Mouse (Mus musculus) G1E (cell line): ENCODE measurements at regions not wholly inside any gene's neighbourhood (a gene's known extent, or its start where the extent isn't known, plus 50 kb on each side); places are given as distances from the start of the nearest gene placed in this dataset.

ENCODE experiments used
- ATAC-seq: 2 replicates; pipeline ENCODE4 v1.8.0; 2016; ENCODE audit warnings: mild to moderate bottlenecking; ENCODE audit not compliant: insufficient number of reproducible peaks, poor library complexity, low FRiP score, severe bottlenecking; ENCODE audit errors: extremely low read depth
- DNase-seq: peaks from one replicate; pipeline ENCODE4 v3.0.0; 2012; ENCODE audit warnings: low spot score
- H3K27me3 ChIP-seq: 2 replicates; pipeline ENCODE4 v1.6.1; 2012; ENCODE audit warnings: mild to moderate bottlenecking, low read length, inconsistent platforms; ENCODE audit not compliant: insufficient read depth
- H3K36me3 ChIP-seq: replicated peaks from 2 replicates; pipeline ENCODE3; 2012; ENCODE audit warnings: mild to moderate bottlenecking, inconsistent platforms
- H3K4me1 ChIP-seq: 2 replicates; pipeline ENCODE4 v1.6.1; 2012; ENCODE audit warnings: low read depth, low read length, inconsistent platforms, mixed read lengths; ENCODE audit not compliant: insufficient read depth
- H3K4me3 ChIP-seq: 2 replicates; pipeline ENCODE4 v1.5.1; 2012; ENCODE audit warnings: low read depth, mild to moderate bottlenecking, inconsistent platforms, low read length, moderate library complexity, mixed read lengths
- H3K9me3 ChIP-seq: replicated peaks from 2 replicates; pipeline ENCODE4 v1.6.1; 2012; ENCODE audit warnings: inconsistent platforms
- CTCF ChIP-seq: IDR thresholded peaks from 2 replicates; pipeline ENCODE4 v1.5.1; 2012; ENCODE audit warnings: low read depth, low read length, inconsistent platforms, mixed read lengths
- GATA1 ChIP-seq: IDR thresholded peaks from 2 replicates; pipeline ENCODE4 v1.6.1; 2012; ENCODE audit warnings: borderline replicate concordance, low read length, inconsistent platforms, mixed read lengths
- GATA2 ChIP-seq: IDR thresholded peaks from 2 replicates; pipeline ENCODE4 v1.6.1; 2012; ENCODE audit warnings: low read depth, low read length, inconsistent platforms, borderline replicate concordance
- POLR2AphosphoS5 ChIP-seq: IDR thresholded peaks from 2 replicates; pipeline ENCODE4 v1.6.1; 2012; ENCODE audit warnings: low read depth, low read length, inconsistent platforms; ENCODE audit not compliant: insufficient replicate concordance
- TAL1 ChIP-seq: conservative IDR thresholded peaks from 2 replicates; pipeline ENCODE4 v1.6.1; 2012; ENCODE audit warnings: low read depth, low read length, inconsistent platforms, mixed read lengths

DNA sequence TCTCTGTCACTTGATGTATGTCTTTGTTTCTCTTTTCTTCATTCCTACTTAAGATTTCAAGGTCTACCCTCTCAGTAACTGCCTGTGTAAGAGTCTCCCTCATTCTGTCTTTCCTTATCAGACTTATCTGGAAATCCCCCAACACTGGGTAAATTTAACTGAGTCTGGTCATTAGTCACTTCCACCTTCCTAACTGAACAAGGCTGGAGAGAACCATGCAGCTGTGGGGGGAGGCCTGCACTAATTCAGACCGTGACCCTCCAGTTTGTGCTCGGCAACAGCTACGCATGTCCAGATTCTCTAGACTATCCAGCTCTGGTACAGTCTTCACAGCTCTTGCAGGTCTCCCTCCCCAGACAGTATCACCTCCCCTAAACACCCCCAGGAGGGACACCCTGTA is 103.3 kb downstream of the Prox1 start:
- no peak for DNase-seq
- Histone ChIP-seq H3K4me1 (no peaks in the 10 kb centered on the region), H3K27me3 (no peaks in the 10 kb centered on the region), H3K36me3 (no peaks in the 10 kb centered on the region), H3K9me3 (peaks cover 81% of the 10 kb centered on the region), H3K4me3 (no peak overlapping the region)
- TF ChIP-seq TAL1 = no peak
- no peak for TF ChIP-seq GATA2
- TF ChIP-seq CTCF = no peak
- TF ChIP-seq POLR2AphosphoS5 = no peak
- TF ChIP-seq GATA1 = no peak
- no peak for ATAC-seq

DNA sequence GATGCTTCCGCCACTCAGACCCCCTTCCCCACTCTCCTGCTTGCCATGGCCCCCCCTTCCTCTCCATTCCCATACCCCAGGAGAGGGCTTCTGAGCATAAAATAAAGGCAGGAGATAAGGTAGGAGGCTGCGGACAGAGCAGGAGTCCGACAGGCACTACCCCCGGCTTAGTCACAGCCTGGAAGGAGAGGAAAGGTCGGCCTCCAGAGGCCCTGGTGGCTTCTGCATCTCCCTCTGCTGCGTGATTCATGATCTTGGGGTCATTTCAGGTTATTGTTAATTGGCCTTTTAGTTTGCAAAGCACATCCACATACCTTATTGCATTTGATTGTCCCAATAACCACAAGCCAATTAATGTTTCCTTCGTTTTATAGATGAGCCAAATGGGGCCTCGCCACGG is 104.1 kb downstream of the Prox1 start:
- H3K27me3 ChIP-seq = no peaks in the 10 kb centered on the region
- peaks cover 81% of the 10 kb centered on the region for H3K9me3 ChIP-seq
- H3K4me1 ChIP-seq = no peaks in the 10 kb centered on the region
- H3K4me3 ChIP-seq = no peak overlapping the region
- TF ChIP-seq GATA2 (no peak), TAL1 (no peak), POLR2AphosphoS5 (no peak), CTCF (no peak), GATA1 (no peak)
- ATAC-seq = no peak
- no peak for DNase-seq
- no peaks in the 10 kb centered on the region for H3K36me3 ChIP-seq

GRCm38 (mm10) chr1:190061560-190062295 is 108.8 kb downstream of the Prox1 start:
- Histone ChIP-seq H3K27me3 (no peaks in the 10 kb centered on the region), H3K4me1 (no peaks in the 10 kb centered on the region), H3K9me3 (peaks cover 82% of the 10 kb centered on the region), H3K36me3 (no peaks in the 10 kb centered on the region), H3K4me3 (no peak overlapping the region)
- no peak for ATAC-seq
- TF ChIP-seq GATA1 = no peak
- TF ChIP-seq TAL1 = no peak
- no peak for TF ChIP-seq GATA2
- TF ChIP-seq POLR2AphosphoS5 = no peak
- no peak for TF ChIP-seq CTCF
- no peak for DNase-seq

- no peaks in the 10 kb centered on the region for H3K27me3 ChIP-seq
- peaks cover 78% of the 10 kb centered on the region for H3K9me3 ChIP-seq
- no peak overlapping the region for H3K4me3 ChIP-seq
- no peaks in the 10 kb centered on the region for H3K4me1 ChIP-seq
- ATAC-seq = no peak
- H3K36me3 ChIP-seq = no peaks in the 10 kb centered on the region
- no peak for DNase-seq
- TF ChIP-seq GATA2 (no peak), CTCF (no peak), GATA1 (no peak), TAL1 (no peak), POLR2AphosphoS5 (no peak)
Observed at GRCm38 (mm10) chr1:190059025-190059424, 111.5 kb downstream of the Prox1 start.

GRCm38 (mm10) chr1:190056931-190057330 is 113.6 kb downstream of the Prox1 start:
- H3K36me3 ChIP-seq = no peaks in the 10 kb centered on the region
- ATAC-seq = no peak
- no peak for DNase-seq
- TF ChIP-seq GATA1 (no peak), GATA2 (no peak), TAL1 (no peak), POLR2AphosphoS5 (no peak), CTCF (no peak)
- no peaks in the 10 kb centered on the region for H3K4me1 ChIP-seq
- peaks cover 76% of the 10 kb centered on the region for H3K9me3 ChIP-seq
- H3K4me3 ChIP-seq = no peak overlapping the region
- H3K27me3 ChIP-seq = no peaks in the 10 kb centered on the region

- Histone ChIP-seq H3K4me3 (no peak overlapping the region), H3K36me3 (no peaks in the 10 kb centered on the region)
- no peak for DNase-seq
Observed at GRCm38 (mm10) chr1:190051903-190052302, 118.6 kb downstream of the Prox1 start.

More at GRCm38 (mm10) chr1:190051903-190052302, 118.6 kb downstream of the Prox1 start:
- no peaks in the 10 kb centered on the region for H3K4me1 ChIP-seq
- no peaks in the 10 kb centered on the region for H3K27me3 ChIP-seq
- ATAC-seq = no peak
- no peak for TF ChIP-seq CTCF
- TF ChIP-seq GATA2 = no peak
- no peak for TF ChIP-seq GATA1
- TF ChIP-seq POLR2AphosphoS5 = no peak
- peaks cover 67% of the 10 kb centered on the region for H3K9me3 ChIP-seq
